Mouse (Mus musculus) megakaryocyte, embryonic 14.5 days (primary cell): ENCODE measurements around the gene 1700016C15Rik.

Experiments
- FLI1 ChIP-seq: IDR thresholded peaks from 2 replicates; pipeline ENCODE4 v1.6.1; 2012; ENCODE audit warnings: low read length, inconsistent platforms, mixed read lengths
- GATA1 ChIP-seq: IDR thresholded peaks from 3 replicates; pipeline ENCODE4 v1.6.1; 2012; ENCODE audit warnings: mixed read lengths, low read length, inconsistent platforms, borderline replicate concordance

DNA sequence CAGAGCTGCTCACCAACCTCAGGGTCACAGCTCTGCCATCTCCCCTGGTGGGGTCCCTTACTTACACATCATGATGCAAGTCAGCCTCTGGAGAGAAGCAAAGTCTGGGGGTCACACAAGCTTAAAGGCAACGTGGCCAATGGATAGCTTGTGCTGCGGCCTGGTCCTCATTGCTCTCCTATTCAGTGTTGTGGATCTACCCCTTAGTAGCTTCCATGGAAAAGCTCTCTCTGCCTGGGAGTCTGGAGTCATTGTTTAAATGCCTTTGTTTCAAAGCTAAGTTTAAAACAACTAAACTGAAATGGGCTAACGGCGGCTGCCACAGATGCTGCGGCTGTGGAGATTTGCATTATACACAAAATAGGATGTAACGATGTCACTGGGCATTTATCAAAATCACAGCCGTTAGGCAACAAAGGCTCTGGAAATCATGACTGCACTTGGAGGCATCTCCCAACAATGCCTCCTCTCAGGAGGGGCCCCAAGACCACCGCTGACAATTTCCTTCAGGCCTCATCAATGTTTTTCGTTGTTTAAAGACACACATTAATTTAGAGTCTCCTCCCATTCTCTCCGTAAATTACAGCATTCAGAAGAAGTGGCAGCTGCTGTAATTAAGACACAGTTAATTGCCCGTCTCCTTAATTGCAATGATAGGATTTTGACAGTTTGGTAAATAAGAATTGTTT, 11.1 kb upstream of the 1700016C15Rik start:
- TF ChIP-seq GATA1: no peak
- TF ChIP-seq FLI1: no peak
